Mouse (Mus musculus) spleen, embryonic (tissue): ENCODE measurements around the gene Robo1.

ENCODE experiments used
- CTCF ChIA-PET: fragments of 350-600 bp; sonication (Branson Sonifier 250); formaldehyde crosslinking; loops from one replicate; lab custom pipeline; 2022; lab: Charles Lee

Gene Robo1

GRCm38 (mm10) chr16:72995955-72996535, 687.9 kb downstream of the Robo1 start:
- CTCF ChIA-PET, result no interaction called here

- CTCF ChIA-PET, result no interaction called here
Measured at GRCm38 (mm10) chr16:72998677-72999076, 690.6 kb downstream of the Robo1 start.

- CTCF ChIA-PET, result no interaction called here
Measured at GRCm38 (mm10) chr16:73002685-73003084, 694.6 kb downstream of the Robo1 start.

- CTCF ChIA-PET, result no interaction called here
Measured at GRCm38 (mm10) chr16:73004601-73005000, 696.5 kb downstream of the Robo1 start.

- CTCF ChIA-PET, result no interaction called here
Measured at GRCm38 (mm10) chr16:73005831-73006230, 697.7 kb downstream of the Robo1 start.

GRCm38 (mm10) chr16:73007434-73007833, 699.3 kb downstream of the Robo1 start:
- CTCF ChIA-PET, result no interaction called here

GRCm38 (mm10) chr16:73011313-73011712, 703.2 kb downstream of the Robo1 start:
- CTCF ChIA-PET, result no interaction called here

GRCm38 (mm10) chr16:73012926-73013325, 704.8 kb downstream of the Robo1 start:
- CTCF ChIA-PET, result no interaction called here

- CTCF ChIA-PET, result no interaction called here
Measured at GRCm38 (mm10) chr16:73014544-73014943, 706.4 kb downstream of the Robo1 start.

- CTCF ChIA-PET, result no interaction called here
Measured at GRCm38 (mm10) chr16:73015976-73016375, 707.9 kb downstream of the Robo1 start.

- CTCF ChIA-PET, result no interaction called here
Measured at GRCm38 (mm10) chr16:73016801-73017200, 708.7 kb downstream of the Robo1 start.

GRCm38 (mm10) chr16:73024326-73024725, 716.2 kb downstream of the Robo1 start:
- CTCF ChIA-PET, result no interaction called here

- CTCF ChIA-PET, result no interaction called here
Measured at GRCm38 (mm10) chr16:73027692-73028091, 719.6 kb downstream of the Robo1 start.

- CTCF ChIA-PET, result no interaction called here
Measured at GRCm38 (mm10) chr16:73030999-73031398, 722.9 kb downstream of the Robo1 start.

- CTCF ChIA-PET, result no interaction called here
Measured at GRCm38 (mm10) chr16:73035210-73035985, 727.3 kb downstream of the Robo1 start.

GRCm38 (mm10) chr16:73038552-73038951, 730.4 kb downstream of the Robo1 start:
- CTCF ChIA-PET, result no interaction called here

GRCm38 (mm10) chr16:73062461-73062860, 754.4 kb downstream of the Robo1 start:
- CTCF ChIA-PET, result no interaction called here

- CTCF ChIA-PET, result no interaction called here
Measured at GRCm38 (mm10) chr16:73067782-73068181, 759.7 kb downstream of the Robo1 start.

- CTCF ChIA-PET, result no interaction called here
Measured at GRCm38 (mm10) chr16:73072047-73072446, 763.9 kb downstream of the Robo1 start.

GRCm38 (mm10) chr16:73072883-73073282, 764.8 kb downstream of the Robo1 start:
- CTCF ChIA-PET, result no interaction called here

GRCm38 (mm10) chr16:73082420-73082819, 774.3 kb downstream of the Robo1 start:
- CTCF ChIA-PET, result interaction anchor here (0.6 kb wide), 1 partner anchor 12 kb away, joined by 3 read pairs; no protein-coding TSS in a partner anchor

- CTCF ChIA-PET, result no interaction called here
Measured at GRCm38 (mm10) chr16:73083077-73083476, 775.0 kb downstream of the Robo1 start.
